Mouse (Mus musculus): ENCODE measurements at regions not wholly inside any gene's neighbourhood (a gene's known extent, or its start where the extent isn't known, plus 50 kb on each side); places are given as distances from the start of the nearest gene placed in this dataset.

- Histone ChIP-seq H3K4me2 (no peak overlapping the region), H3K36me3 (no peaks in the 10 kb centered on the region), H3K4me1 (replicated peaks) (peaks cover 18% of the 10 kb centered on the region), H3K27ac (ENCODE audit: poor library complexity, severe bottlenecking) (no peak overlapping the region), H3K9ac (no peak overlapping the region), H3K9me3 (replicated peaks) (no peaks in the 10 kb centered on the region), H3K27me3 (replicated peaks) (no peaks in the 10 kb centered on the region), H3K4me3 (no peak overlapping the region)
- 92% methylated on average over 3 of the region's 3 CpGs for WGBS
- ATAC-seq (ENCODE audit: insufficient number of reproducible peaks, low FRiP score): no peak
These were observed 158.1 kb upstream of the Bmper start for GRCm38 (mm10) chr9:23064811-23065210.

DNA sequence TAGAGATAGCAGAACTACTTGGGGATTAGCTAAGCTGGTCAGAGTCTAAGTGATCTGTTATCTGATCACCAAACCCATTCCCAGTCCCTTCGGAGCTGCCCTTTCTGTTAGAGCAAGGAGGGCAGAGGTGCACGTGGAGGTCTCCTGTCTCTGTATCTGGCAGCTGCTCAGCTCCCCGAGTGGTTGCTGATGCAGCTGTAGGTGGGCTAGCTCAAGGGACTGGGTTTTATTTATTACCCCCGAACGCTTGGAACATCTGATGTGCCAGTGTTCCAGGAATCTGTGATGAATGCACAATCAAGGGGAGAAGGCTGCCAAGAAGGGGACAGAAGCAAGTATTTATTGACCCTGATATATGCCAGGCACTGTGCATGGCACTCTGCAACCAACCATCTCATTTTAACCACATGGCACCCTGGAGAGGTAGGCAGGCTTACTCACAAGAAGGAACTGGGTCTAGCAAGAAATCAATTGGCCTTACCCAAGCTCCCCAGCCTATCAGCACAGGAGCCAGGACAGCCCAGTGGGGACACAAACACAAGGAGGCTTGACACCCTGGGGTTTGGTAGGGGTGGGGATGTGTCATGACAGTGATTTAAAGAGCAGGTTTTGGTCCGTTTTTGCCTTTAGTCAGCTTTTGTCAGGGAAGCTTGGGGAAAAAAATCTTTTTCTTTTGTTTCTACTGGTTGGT, 154.6 kb upstream of the Bmper start:
- no peak for ATAC-seq (ENCODE audit: insufficient number of reproducible peaks, low FRiP score)
- Histone ChIP-seq H3K4me1 (replicated peaks) (peaks cover 13% of the 10 kb centered on the region), H3K36me3 (no peaks in the 10 kb centered on the region), H3K9me3 (replicated peaks) (no peaks in the 10 kb centered on the region), H3K4me3 (no peak overlapping the region), H3K27me3 (replicated peaks) (no peaks in the 10 kb centered on the region), H3K4me2 (no peak overlapping the region), H3K27ac (ENCODE audit: poor library complexity, severe bottlenecking) (no peak overlapping the region), H3K9ac (no peak overlapping the region)
- 49% methylated on average over 6 of the region's 6 CpGs for WGBS

DNA sequence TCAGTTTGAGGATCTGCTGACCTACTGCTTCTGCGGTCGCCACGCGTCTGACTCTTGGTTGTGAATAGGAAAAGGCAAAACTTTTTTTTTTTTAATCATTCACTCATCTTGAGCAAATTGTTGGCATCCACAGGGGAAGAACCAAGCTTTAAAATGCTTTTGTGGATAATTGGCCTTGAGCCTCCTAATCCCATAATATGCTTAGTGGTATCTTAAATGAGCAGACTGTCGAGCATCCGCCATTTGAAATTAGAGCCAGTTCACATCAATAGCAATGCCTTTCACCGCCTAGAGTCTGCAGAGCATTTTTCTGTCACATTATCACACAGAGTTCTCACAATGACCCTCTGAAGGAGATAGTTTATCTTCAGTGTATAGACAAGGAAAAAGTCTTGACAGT, 153.7 kb upstream of the Bmper start:
- no peak overlapping the region for H3K27ac ChIP-seq (ENCODE audit: poor library complexity, severe bottlenecking)
- H3K36me3 ChIP-seq: no peaks in the 10 kb centered on the region
- no peaks in the 10 kb centered on the region for H3K27me3 ChIP-seq (replicated peaks)
- WGBS: 61% methylated on average over 7 of the region's 7 CpGs
- no peak for ATAC-seq (ENCODE audit: insufficient number of reproducible peaks, low FRiP score)
- no peak overlapping the region for H3K9ac ChIP-seq
- no peaks in the 10 kb centered on the region for H3K9me3 ChIP-seq (replicated peaks)
- H3K4me2 ChIP-seq: no peak overlapping the region
- H3K4me1 ChIP-seq (replicated peaks): peaks cover 13% of the 10 kb centered on the region
- H3K4me3 ChIP-seq: no peak overlapping the region

DNA sequence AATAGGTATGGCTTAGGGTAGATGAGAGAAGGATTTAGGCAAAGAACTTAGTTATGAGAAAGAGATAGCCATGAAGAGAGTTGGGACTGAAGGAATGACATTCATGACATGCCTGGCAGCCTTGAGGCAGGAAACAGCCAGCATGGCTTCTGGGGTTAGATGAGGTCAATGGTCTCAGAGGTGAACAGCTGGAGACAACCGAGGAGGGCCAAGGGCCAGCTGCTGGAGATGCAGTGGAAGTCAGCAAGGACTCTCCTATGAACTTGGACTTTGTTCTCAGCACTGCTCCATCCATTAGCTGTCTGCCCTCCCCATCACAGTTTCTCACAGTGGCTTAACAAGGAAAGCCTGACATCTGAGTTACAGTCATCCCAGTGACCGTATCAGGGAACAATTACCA, 151.9 kb upstream of the Bmper start:
- Histone ChIP-seq H3K36me3 (no peaks in the 10 kb centered on the region), H3K27me3 (replicated peaks) (no peaks in the 10 kb centered on the region), H3K9ac (no peak overlapping the region), H3K9me3 (replicated peaks) (no peaks in the 10 kb centered on the region), H3K27ac (ENCODE audit: poor library complexity, severe bottlenecking) (peak overlapping the region; percentile 7; the same call in 1 of the 2 replicates), H3K4me3 (no peak overlapping the region), H3K4me2 (no peak overlapping the region), H3K4me1 (replicated peaks) (peaks cover 13% of the 10 kb centered on the region)
- no peak for ATAC-seq (ENCODE audit: insufficient number of reproducible peaks, low FRiP score)
- 36% methylated on average over 2 of the region's 2 CpGs for WGBS

DNA sequence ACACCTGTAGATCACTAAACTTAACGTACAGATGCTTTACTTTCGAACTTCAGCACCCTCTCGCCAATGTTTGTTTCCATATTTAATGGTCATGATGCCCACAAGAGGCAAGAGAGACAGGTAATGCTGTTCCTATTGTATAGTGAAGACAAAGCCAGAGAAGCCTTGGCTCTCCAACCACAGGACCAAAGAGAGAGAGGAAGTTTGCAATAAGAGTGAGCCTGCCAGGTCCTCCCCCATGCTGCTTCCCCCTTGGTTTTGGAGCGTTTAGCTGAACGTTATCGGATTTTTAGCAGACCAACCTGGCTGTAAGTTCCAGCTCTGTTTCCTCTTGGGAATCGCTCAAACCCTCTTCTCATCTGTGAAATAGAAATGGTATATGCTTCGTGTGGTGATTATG, 150.1 kb upstream of the Bmper start:
- Histone ChIP-seq H3K27ac (ENCODE audit: poor library complexity, severe bottlenecking) (no peak overlapping the region), H3K27me3 (replicated peaks) (no peaks in the 10 kb centered on the region), H3K4me2 (no peak overlapping the region), H3K4me1 (replicated peaks) (peaks cover 10% of the 10 kb centered on the region), H3K4me3 (no peak overlapping the region), H3K9ac (no peak overlapping the region), H3K9me3 (replicated peaks) (no peaks in the 10 kb centered on the region), H3K36me3 (no peaks in the 10 kb centered on the region)
- WGBS: 80% methylated on average over 8 of the region's 8 CpGs
- no peak for ATAC-seq (ENCODE audit: insufficient number of reproducible peaks, low FRiP score)

DNA sequence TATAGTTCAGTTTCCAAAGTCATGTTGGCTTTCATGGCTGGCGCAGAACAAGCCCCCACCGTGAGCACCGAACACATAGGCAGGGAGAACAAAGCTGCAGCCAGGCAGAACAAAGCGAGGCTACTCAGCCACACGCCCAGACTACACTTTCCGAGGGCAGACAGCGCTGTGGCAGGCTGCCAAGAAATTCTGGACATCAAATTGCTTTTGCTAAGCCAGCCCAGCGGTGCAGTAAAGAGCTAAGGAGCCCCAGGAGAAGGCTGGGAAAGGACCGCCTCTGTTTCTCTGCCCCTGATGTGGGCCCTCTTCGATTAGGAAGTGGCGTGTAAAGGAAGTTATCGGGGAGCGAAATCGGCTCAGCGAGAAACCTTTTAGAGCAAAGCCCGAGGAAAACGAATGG, 139.3 kb upstream of the Bmper start:
- WGBS: 17% methylated on average over 17 of the region's 17 CpGs
- ATAC-seq (ENCODE audit: insufficient number of reproducible peaks, low FRiP score): peak; percentile 86
- H3K4me3 ChIP-seq: peak overlapping the region; percentile 12; the same call in 1 of the 2 replicates
- peak overlapping the region; percentile 87 for H3K27ac ChIP-seq (ENCODE audit: poor library complexity, severe bottlenecking)
- no peaks in the 10 kb centered on the region for H3K36me3 ChIP-seq
- no peak overlapping the region; the same call in 1 of the 2 replicates for H3K9ac ChIP-seq
- H3K9me3 ChIP-seq (replicated peaks): no peaks in the 10 kb centered on the region
- H3K27me3 ChIP-seq (replicated peaks): no peaks in the 10 kb centered on the region
- peaks cover 22% of the 10 kb centered on the region for H3K4me1 ChIP-seq (replicated peaks)
- H3K4me2 ChIP-seq: peak overlapping the region; percentile 49

DNA sequence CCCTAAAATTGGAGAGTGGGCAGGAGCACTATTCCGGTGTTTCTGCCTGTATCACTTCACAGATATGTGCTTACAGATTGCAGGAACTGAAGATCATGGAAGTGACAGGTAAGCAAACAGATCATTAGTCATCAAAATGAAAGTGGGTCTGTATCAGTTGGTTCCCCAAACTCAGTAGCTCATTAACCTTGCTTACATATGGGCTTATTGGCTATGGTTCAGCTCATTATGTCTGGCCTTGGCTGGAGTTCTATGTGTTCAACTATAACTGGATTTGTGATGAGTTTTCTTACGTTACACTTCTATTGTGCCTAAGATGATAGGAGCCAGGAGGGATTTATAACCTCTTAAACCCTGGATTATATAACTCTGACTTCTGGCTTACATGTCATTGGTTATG, 133.5 kb upstream of the Bmper start:
- Histone ChIP-seq H3K4me3 (no peak overlapping the region), H3K9ac (no peak overlapping the region), H3K27ac (ENCODE audit: poor library complexity, severe bottlenecking) (no peak overlapping the region), H3K27me3 (replicated peaks) (no peaks in the 10 kb centered on the region), H3K9me3 (replicated peaks) (no peaks in the 10 kb centered on the region), H3K4me2 (no peak overlapping the region), H3K36me3 (no peaks in the 10 kb centered on the region), H3K4me1 (replicated peaks) (peaks cover 10% of the 10 kb centered on the region)
- no peak for ATAC-seq (ENCODE audit: insufficient number of reproducible peaks, low FRiP score)
- 85% methylated on average over 2 of the region's 2 CpGs for WGBS

DNA sequence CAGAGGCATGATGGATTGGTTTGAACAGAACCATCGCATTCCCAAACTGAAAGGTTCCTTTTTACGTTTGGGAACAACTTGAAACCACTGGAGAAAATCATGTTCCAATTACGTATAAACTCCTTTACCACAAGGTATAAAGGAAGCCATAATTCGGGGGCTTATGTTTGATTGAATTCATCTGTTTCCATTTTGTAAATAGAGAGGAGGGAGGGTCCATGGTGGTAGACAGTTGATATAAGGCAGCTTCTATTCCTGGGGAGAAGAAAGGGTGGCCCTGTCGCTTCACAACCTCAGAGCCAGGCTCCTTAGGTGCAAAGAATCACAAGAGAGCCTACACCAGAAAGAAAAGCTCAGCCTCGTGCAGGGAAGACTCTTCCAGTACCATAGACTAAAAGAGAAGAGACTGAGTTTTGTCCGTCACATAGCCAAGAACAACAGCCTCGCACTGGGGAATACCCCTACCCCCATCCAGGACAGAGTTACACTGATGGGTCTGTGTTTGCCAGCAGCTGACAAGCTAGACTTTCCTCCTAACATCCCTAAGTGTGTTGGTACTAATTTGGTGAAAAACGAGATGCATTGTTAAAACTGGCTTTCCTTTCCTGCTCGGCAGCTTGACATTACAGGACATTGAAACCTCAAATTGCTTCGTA, 125.6 kb upstream of the Bmper start:
- Histone ChIP-seq H3K4me3 (no peak overlapping the region), H3K9ac (no peak overlapping the region), H3K4me2 (no peak overlapping the region), H3K36me3 (no peaks in the 10 kb centered on the region), H3K4me1 (replicated peaks) (0 out of 2 replicates have a peak, but pooled peaks cover 3% of the 10 kb centered on the region), H3K27me3 (replicated peaks) (no peaks in the 10 kb centered on the region), H3K27ac (ENCODE audit: poor library complexity, severe bottlenecking) (no peak overlapping the region), H3K9me3 (replicated peaks) (no peaks in the 10 kb centered on the region)
- WGBS: 68% methylated on average over 11 of the region's 11 CpGs
- no peak for ATAC-seq (ENCODE audit: insufficient number of reproducible peaks, low FRiP score)

- Histone ChIP-seq H3K27ac (ENCODE audit: poor library complexity, severe bottlenecking) (no peak overlapping the region), H3K27me3 (replicated peaks) (no peaks in the 10 kb centered on the region), H3K4me1 (replicated peaks) (0 out of 2 replicates have a peak, but pooled peaks cover 3% of the 10 kb centered on the region), H3K9me3 (replicated peaks) (no peaks in the 10 kb centered on the region), H3K9ac (no peak overlapping the region), H3K36me3 (no peaks in the 10 kb centered on the region), H3K4me3 (no peak overlapping the region), H3K4me2 (no peak overlapping the region)
- ATAC-seq (ENCODE audit: insufficient number of reproducible peaks, low FRiP score): no peak
These were observed 121.3 kb upstream of the Bmper start for GRCm38 (mm10) chr9:23101584-23101983.

GRCm38 (mm10) chr9:23101990-23102796, 120.7 kb upstream of the Bmper start:
- 0 out of 2 replicates have a peak, but pooled peaks cover 3% of the 10 kb centered on the region for H3K4me1 ChIP-seq (replicated peaks)
- WGBS: 72% methylated on average over 7 of the region's 9 CpGs
- ATAC-seq (ENCODE audit: insufficient number of reproducible peaks, low FRiP score): no peak

GRCm38 (mm10) chr9:23111500-23111899, 111.4 kb upstream of the Bmper start:
- no peak overlapping the region for H3K4me2 ChIP-seq
- WGBS: 87% methylated on average over 6 of the region's 6 CpGs
- no peak overlapping the region for H3K4me3 ChIP-seq
- ATAC-seq (ENCODE audit: insufficient number of reproducible peaks, low FRiP score): no peak
- H3K27ac ChIP-seq (ENCODE audit: poor library complexity, severe bottlenecking): no peak overlapping the region
- H3K4me1 ChIP-seq (replicated peaks): peaks cover 13% of the 10 kb centered on the region
- no peaks in the 10 kb centered on the region for H3K36me3 ChIP-seq
- H3K9me3 ChIP-seq (replicated peaks): no peaks in the 10 kb centered on the region
- H3K27me3 ChIP-seq (replicated peaks): no peaks in the 10 kb centered on the region
- H3K9ac ChIP-seq: no peak overlapping the region

More at GRCm38 (mm10) chr9:23101990-23102796, 120.7 kb upstream of the Bmper start:
- Histone ChIP-seq H3K4me2 (no peak overlapping the region), H3K27me3 (replicated peaks) (no peaks in the 10 kb centered on the region), H3K36me3 (no peaks in the 10 kb centered on the region), H3K9me3 (replicated peaks) (no peaks in the 10 kb centered on the region), H3K4me3 (no peak overlapping the region), H3K27ac (ENCODE audit: poor library complexity, severe bottlenecking) (no peak overlapping the region), H3K9ac (no peak overlapping the region)

Measured in heart, embryonic 12.5 days (tissue).